Mouse (Mus musculus) embryonic facial prominence, embryonic 11.5 days (tissue): Measurements from ENCODE around the gene Gga1. TPM values are rescaled to one million over a fixed set of nuclear protein-coding genes. Genes with fewer than 3 reads are reported as not detected.

Experiments used
- ATAC-seq: fragments of 200-750 bp; cut with Nextera tagmentation; replicated peaks from 2 replicates; pipeline ENCODE4 v1.8.0; 2017; ENCODE audit warnings: low read depth; ENCODE audit not compliant: insufficient number of reproducible peaks, low FRiP score, low TSS enrichment
- DNase-seq: peaks from one replicate; pipeline ENCODE4 v3.0.0-alpha.2; 2015; ENCODE audit warnings: low spot score
- H3K27ac ChIP-seq: fragments of 300-500 bp; sonication (generic); replicated peaks from 2 replicates; pipeline ENCODE4 v1.5.1; 2014; ENCODE audit warnings: mild to moderate bottlenecking, low read depth, low read length, control low read depth
- H3K27me3 ChIP-seq: fragments of 300-500 bp; sonication (generic); 2 replicates; pipeline ENCODE4 v1.6.1; 2014; ENCODE audit warnings: mild to moderate bottlenecking, low read length, moderate library complexity, mixed read lengths; ENCODE audit not compliant: control insufficient read depth, insufficient read depth
- H3K36me3 ChIP-seq: fragments of 300-500 bp; sonication (generic); replicated peaks from 2 replicates; pipeline ENCODE4 v1.6.1; 2014; ENCODE audit warnings: low read depth, mild to moderate bottlenecking, low read length, moderate library complexity, mixed read lengths; ENCODE audit not compliant: control insufficient read depth, insufficient read depth
- H3K4me1 ChIP-seq: fragments of 300-500 bp; sonication (generic); 2 replicates; pipeline ENCODE4 v1.6.1; 2014; ENCODE audit warnings: low read length, mixed read lengths; ENCODE audit not compliant: control insufficient read depth, insufficient read depth
- H3K4me2 ChIP-seq: fragments of 300-500 bp; sonication (generic); 2 replicates; pipeline ENCODE4 v1.6.1; 2014; ENCODE audit warnings: low read depth, mild to moderate bottlenecking, control low read depth, low read length, moderate library complexity
- H3K4me3 ChIP-seq: fragments of 300-500 bp; sonication (generic); 2 replicates; pipeline ENCODE4 v1.5.1; 2014; ENCODE audit warnings: low read depth, low read length, control low read depth
- H3K9ac ChIP-seq: fragments of 300-500 bp; sonication (generic); replicated peaks from 2 replicates; pipeline ENCODE4 v1.6.1; 2014; ENCODE audit warnings: mild to moderate bottlenecking, control low read depth, low read length
- H3K9me3 ChIP-seq: fragments of 300-500 bp; sonication (generic); replicated peaks from 2 replicates; pipeline ENCODE4 v1.6.1; 2016; ENCODE audit warnings: mild to moderate bottlenecking, low read length, inconsistent platforms, mixed read lengths; ENCODE audit not compliant: control insufficient read depth
- WGBS: fragments of 180-500 bp; shearing (Covaris S2); extraction: QIAGEN DNeasy Blood & Tissue Kit; methylation state at CpG from one replicate; pipeline ENCODE4 v1.1.7; 2014; 5-methylcytosine and 5-hydroxymethylcytosine counted together
- polyA plus RNA-seq: library from polyadenylated mRNA; unstranded; fragments of >200 nt; fragmentation: Nextera tagmentation; extraction: Ambion mirVana; gene quantifications from 2 replicates; pipeline ENCODE4 v1.2.1, GENCODE M21; 2014

The Gga1 gene
- polyA plus RNA-seq, 1 experiment from 2014 or later = 21.1 TPM

DNA sequence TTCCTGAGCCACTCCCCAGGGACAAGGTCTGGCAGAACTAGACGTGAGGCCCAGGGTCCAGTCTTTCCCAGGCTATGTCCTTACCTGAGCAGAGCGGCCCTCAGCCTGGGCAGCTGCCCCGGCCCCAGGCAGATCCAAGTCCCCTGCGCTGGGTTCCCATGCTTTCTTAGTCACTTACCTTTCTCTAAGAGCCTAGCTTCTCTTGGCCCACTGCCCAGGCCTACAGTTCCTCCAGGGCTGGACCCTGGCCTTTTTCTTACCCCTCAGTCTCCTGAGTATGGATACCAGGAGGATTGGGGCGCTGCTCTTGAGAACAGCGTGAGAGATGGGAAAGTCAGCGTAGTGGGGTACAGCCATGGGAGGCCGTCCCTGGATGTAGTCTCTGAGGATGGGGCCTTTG is 3.4 kb downstream of the Gga1 start:
- Histone ChIP-seq H3K4me1 (peaks cover 4% of the 10 kb centered on the region), H3K9ac (no peak overlapping the region), H3K4me2 (no peak overlapping the region), H3K27ac (no peak overlapping the region), H3K4me3 (no peak overlapping the region), H3K27me3 (no peaks in the 10 kb centered on the region), H3K9me3 (no peaks in the 10 kb centered on the region), H3K36me3 (peaks cover 4% of the 10 kb centered on the region)
- no peak for ATAC-seq
- 94% methylated on average over 8 of the region's 8 CpGs for WGBS
- DNase-seq = no peak

- DNase-seq (no peak), ATAC-seq (no peak)
- Histone ChIP-seq H3K4me3 (no peak overlapping the region), H3K36me3 (peaks cover 8% of the 10 kb centered on the region), H3K4me2 (no peak overlapping the region), H3K9me3 (no peaks in the 10 kb centered on the region), H3K27ac (no peak overlapping the region), H3K9ac (no peak overlapping the region), H3K4me1 (peaks cover 4% of the 10 kb centered on the region), H3K27me3 (no peaks in the 10 kb centered on the region)
- 92% methylated on average over 3 of the region's 3 CpGs for WGBS
Observed at GRCm38 (mm10) chr15:78881828-78882227, 4.8 kb downstream of the Gga1 start.

DNA sequence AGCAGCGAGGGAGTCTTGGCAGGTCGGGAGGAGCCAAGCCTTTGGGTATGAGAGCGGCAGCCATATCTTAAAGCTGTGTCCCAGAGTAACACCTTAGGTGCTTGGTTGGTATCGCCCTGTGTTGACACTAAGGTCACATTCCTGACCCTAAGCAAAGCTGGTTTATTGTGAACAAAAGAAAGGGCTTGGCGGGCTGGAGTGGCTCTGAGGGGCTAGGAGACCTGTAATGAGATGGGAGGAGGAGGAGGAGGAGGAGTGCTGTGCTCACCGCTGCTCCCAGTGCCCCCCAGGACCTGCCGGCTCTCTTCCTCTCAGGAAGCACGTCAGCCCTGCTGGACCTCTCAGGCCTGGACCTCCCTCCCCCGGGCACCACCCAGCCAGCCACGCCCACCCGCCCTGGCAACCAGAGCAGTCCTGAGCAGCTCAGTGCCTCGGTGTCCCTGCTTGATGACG is 12.4 kb downstream of the Gga1 start:
- Histone ChIP-seq H3K9ac (no peak overlapping the region), H3K4me1 (no peaks in the 10 kb centered on the region; the same call in 1 of the 2 replicates), H3K36me3 (peaks cover 4% of the 10 kb centered on the region)

DNA sequence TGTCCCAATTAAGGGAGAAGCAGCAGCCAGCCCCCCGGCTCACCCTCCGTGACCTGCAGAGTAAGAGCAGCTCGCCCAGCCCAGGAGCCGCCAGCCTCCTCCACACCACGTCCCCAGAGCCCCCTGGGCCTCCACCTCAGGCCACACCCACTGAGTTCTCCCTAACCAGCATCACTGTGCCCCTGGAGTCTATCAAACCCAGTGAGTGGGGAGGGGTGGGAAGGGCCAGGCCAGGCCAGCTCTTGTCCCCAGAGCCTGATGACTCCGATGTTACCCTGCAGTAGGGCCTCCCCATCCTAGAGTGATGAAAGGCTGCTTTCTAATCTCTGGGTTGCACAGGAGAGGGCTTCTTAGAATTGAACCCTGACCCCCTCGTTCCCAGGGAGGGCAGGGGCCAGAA is 15.4 kb downstream of the Gga1 start:
- H3K27ac ChIP-seq = no peak overlapping the region
- WGBS = 65% methylated on average over 7 of the region's 7 CpGs

More for the DNA sequence above, 12.4 kb downstream of the Gga1 start:
- Histone ChIP-seq H3K4me2 (no peak overlapping the region), H3K9me3 (no peaks in the 10 kb centered on the region), H3K27ac (no peak overlapping the region), H3K27me3 (no peaks in the 10 kb centered on the region), H3K4me3 (no peak overlapping the region)
- ATAC-seq (no peak), DNase-seq (no peak)
- 23% methylated on average over 13 of the region's 13 CpGs for WGBS

DNA sequence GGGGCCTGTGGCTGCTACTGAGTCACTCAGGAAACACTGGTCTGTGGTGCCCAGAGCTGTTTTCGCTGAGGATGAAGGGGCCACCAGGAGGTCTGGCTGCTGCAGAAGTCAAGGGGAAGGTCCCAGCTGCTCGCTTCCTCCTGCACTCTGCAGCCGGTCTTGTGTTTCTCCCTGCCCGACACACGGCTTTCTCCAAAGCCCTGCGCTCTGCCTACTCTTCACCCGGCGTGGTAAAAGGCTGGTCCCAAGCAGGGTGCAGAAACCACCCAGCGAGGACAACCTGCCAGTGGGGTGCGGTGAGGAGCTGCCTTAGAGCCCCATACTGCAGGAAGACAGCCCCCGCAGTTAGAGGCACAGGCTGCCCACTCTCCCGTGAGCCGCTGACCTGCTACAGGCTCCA is 17.7 kb downstream of the Gga1 start:
- no peaks in the 10 kb centered on the region; the same call in none of the 2 replicates for H3K36me3 ChIP-seq
- WGBS = 80% methylated on average over 13 of the region's 13 CpGs

More for the DNA sequence above, 15.4 kb downstream of the Gga1 start:
- no peaks in the 10 kb centered on the region; the same call in 1 of the 2 replicates for H3K4me1 ChIP-seq
- H3K36me3 ChIP-seq = no peaks in the 10 kb centered on the region; the same call in none of the 2 replicates
- DNase-seq (no peak), ATAC-seq (no peak)
- no peaks in the 10 kb centered on the region for H3K27me3 ChIP-seq
- H3K4me3 ChIP-seq = no peak overlapping the region
- no peaks in the 10 kb centered on the region for H3K9me3 ChIP-seq
- H3K4me2 ChIP-seq = no peak overlapping the region
- H3K9ac ChIP-seq = no peak overlapping the region

DNA sequence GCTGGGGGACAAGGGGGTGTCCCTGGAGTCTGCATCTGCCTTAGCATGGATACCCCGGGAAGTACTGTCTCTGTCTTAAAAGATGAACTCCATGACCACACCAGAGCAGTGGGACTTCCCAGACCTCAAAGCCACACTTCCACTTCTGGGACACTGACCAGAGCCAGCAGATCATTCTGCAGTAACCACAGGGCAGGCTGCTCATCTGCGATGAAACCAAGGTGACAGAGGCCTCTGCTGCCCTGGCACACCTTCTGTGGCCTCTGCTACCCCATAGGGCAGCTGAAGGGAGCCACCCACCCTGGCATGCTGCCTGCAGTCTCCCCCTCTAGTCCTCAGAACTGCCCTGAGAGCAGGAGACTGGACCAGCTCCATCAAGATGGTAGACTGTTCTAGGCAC is 18.8 kb downstream of the Gga1 start:
- Histone ChIP-seq H3K27me3 (no peaks in the 10 kb centered on the region), H3K36me3 (no peaks in the 10 kb centered on the region; the same call in none of the 2 replicates), H3K4me2 (no peak overlapping the region), H3K9ac (no peak overlapping the region), H3K4me1 (no peaks in the 10 kb centered on the region; the same call in 1 of the 2 replicates), H3K27ac (no peak overlapping the region), H3K4me3 (no peak overlapping the region), H3K9me3 (no peaks in the 10 kb centered on the region)
- 89% methylated on average over 2 of the region's 2 CpGs for WGBS
- no peak for DNase-seq
- no peak for ATAC-seq

More for the DNA sequence above, 17.7 kb downstream of the Gga1 start:
- H3K4me1 ChIP-seq = no peaks in the 10 kb centered on the region; the same call in 1 of the 2 replicates
- no peak for DNase-seq
- H3K9ac ChIP-seq = no peak overlapping the region
- no peak overlapping the region for H3K27ac ChIP-seq
- H3K9me3 ChIP-seq = no peaks in the 10 kb centered on the region
- no peaks in the 10 kb centered on the region for H3K27me3 ChIP-seq
- no peak overlapping the region for H3K4me2 ChIP-seq
- ATAC-seq = no peak
- no peak overlapping the region for H3K4me3 ChIP-seq

- no peaks in the 10 kb centered on the region for H3K9me3 ChIP-seq
- H3K4me2 ChIP-seq = no peak overlapping the region
- 84% methylated on average over 3 of the region's 3 CpGs for WGBS
- H3K36me3 ChIP-seq = no peaks in the 10 kb centered on the region; the same call in none of the 2 replicates
- H3K9ac ChIP-seq = no peak overlapping the region
- no peak overlapping the region for H3K27ac ChIP-seq
- no peak overlapping the region for H3K4me3 ChIP-seq
- H3K27me3 ChIP-seq = no peaks in the 10 kb centered on the region
- ATAC-seq = no peak
- peaks cover under 1% of the 10 kb centered on the region for H3K4me1 ChIP-seq
- DNase-seq = no peak
Observed at GRCm38 (mm10) chr15:78896149-78896548, 19.2 kb downstream of the Gga1 start.

- DNase-seq (no peak), ATAC-seq (no peak)
- Histone ChIP-seq H3K27ac (no peak overlapping the region), H3K9me3 (no peaks in the 10 kb centered on the region), H3K4me2 (no peak overlapping the region), H3K4me3 (no peak overlapping the region), H3K36me3 (no peaks in the 10 kb centered on the region; the same call in 1 of the 2 replicates), H3K9ac (no peak overlapping the region), H3K4me1 (peaks cover 4% of the 10 kb centered on the region), H3K27me3 (no peaks in the 10 kb centered on the region)
- 91% methylated on average over 4 of the region's 4 CpGs for WGBS
Observed at GRCm38 (mm10) chr15:78897488-78897887, 20.5 kb downstream of the Gga1 start.
